Mouse (Mus musculus) G1E-ER4 (cell line): ENCODE measurements around the gene Smyd2. TPM values are rescaled to one million over a fixed set of nuclear protein-coding genes. Genes with fewer than 3 reads are reported as not detected.

Source experiments
- GATA1 ChIP-seq: IDR thresholded peaks from one replicate; pipeline ENCODE4 v1.8.0; 2012; ENCODE audit warnings: low read length, inconsistent platforms
- polyA plus RNA-seq: library from polyadenylated mRNA; stranded (reverse); fragments of >175 nt; gene quantifications from 2 replicates; pipeline ENCODE4 v1.2.3, GENCODE M21; 2012

Gene Smyd2
- not detected in 2 replicates for polyA plus RNA-seq

- no peak for TF ChIP-seq GATA1
These were observed at the start of gene Smyd2 for GRCm38 (mm10) chr1:189921818-189922592. Smyd2 (minus strand) TSS chr1:189922363.

- no peak for TF ChIP-seq GATA1
These were observed 48.2 kb upstream of the Smyd2 start for GRCm38 (mm10) chr1:189970381-189970780.

- no peak for TF ChIP-seq GATA1
These were observed 45.9 kb upstream of the Smyd2 start for GRCm38 (mm10) chr1:189968027-189968426.

- no peak for TF ChIP-seq GATA1
These were observed 38.3 kb upstream of the Smyd2 start for GRCm38 (mm10) chr1:189960481-189960880.

- no peak for TF ChIP-seq GATA1
These were observed 37.6 kb upstream of the Smyd2 start for GRCm38 (mm10) chr1:189959802-189960201.

- TF ChIP-seq GATA1: no peak
These were observed 29.7 kb upstream of the Smyd2 start for GRCm38 (mm10) chr1:189951861-189952260.

- no peak for TF ChIP-seq GATA1
These were observed 25.2 kb upstream of the Smyd2 start for GRCm38 (mm10) chr1:189947411-189947810.

- no peak for TF ChIP-seq GATA1
These were observed 24.0 kb upstream of the Smyd2 start for GRCm38 (mm10) chr1:189946126-189946525.

- no peak for TF ChIP-seq GATA1
These were observed 19.6 kb upstream of the Smyd2 start for GRCm38 (mm10) chr1:189941786-189942185.

GRCm38 (mm10) chr1:189936436-189937105 is 14.4 kb upstream of the Smyd2 start:
- TF ChIP-seq GATA1: no peak

- TF ChIP-seq GATA1: no peak
These were observed 11.5 kb upstream of the Smyd2 start for GRCm38 (mm10) chr1:189933480-189934202.

- no peak for TF ChIP-seq GATA1
These were observed 10.8 kb upstream of the Smyd2 start for GRCm38 (mm10) chr1:189932976-189933375.

- no peak for TF ChIP-seq GATA1
These were observed 10.0 kb upstream of the Smyd2 start for GRCm38 (mm10) chr1:189932190-189932589.

GRCm38 (mm10) chr1:189929896-189930295 is 7.7 kb upstream of the Smyd2 start:
- TF ChIP-seq GATA1: no peak

- TF ChIP-seq GATA1: no peak
These were observed 5.5 kb upstream of the Smyd2 start for GRCm38 (mm10) chr1:189927644-189928043.

GRCm38 (mm10) chr1:189926279-189926678 is 4.1 kb upstream of the Smyd2 start:
- TF ChIP-seq GATA1: no peak
